Mouse (Mus musculus): ENCODE measurements at regions not wholly inside any gene's neighbourhood (a gene's known extent, or its start where the extent isn't known, plus 50 kb on each side); places are given as distances from the start of the nearest gene placed in this dataset.
A peak's percentile ranks its signal among the peaks of the same experiment; 100 is the strongest.
"Not testable (repeated sequence)": the region's sequence is repeated elsewhere in the genome, so short reads cannot be mapped to it uniquely, and the experiment has no call there.

DNA sequence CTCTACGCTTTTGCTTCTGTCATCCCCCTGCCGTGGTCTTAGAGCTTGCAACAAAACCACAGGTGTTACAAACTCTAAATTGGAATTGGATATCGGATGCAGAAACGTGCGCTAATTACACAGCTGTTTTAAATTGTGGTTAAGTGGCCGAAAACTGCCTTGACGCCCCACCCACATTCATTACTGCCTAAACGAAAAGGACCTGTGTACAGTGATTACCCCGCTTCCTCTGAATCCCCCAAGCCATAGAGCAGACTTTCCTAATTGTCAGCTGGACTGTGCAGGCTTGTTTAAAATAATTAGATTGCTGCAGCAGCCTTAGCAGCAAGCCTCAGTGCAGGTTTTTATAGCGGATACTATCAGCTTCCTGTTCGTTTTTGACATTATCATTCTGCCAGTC, 94.7 kb downstream of the Cxxc4 start:
- intact Hi-C loops (cut with DNase I) = no loop called here
- DNase-seq = no peak

DNA sequence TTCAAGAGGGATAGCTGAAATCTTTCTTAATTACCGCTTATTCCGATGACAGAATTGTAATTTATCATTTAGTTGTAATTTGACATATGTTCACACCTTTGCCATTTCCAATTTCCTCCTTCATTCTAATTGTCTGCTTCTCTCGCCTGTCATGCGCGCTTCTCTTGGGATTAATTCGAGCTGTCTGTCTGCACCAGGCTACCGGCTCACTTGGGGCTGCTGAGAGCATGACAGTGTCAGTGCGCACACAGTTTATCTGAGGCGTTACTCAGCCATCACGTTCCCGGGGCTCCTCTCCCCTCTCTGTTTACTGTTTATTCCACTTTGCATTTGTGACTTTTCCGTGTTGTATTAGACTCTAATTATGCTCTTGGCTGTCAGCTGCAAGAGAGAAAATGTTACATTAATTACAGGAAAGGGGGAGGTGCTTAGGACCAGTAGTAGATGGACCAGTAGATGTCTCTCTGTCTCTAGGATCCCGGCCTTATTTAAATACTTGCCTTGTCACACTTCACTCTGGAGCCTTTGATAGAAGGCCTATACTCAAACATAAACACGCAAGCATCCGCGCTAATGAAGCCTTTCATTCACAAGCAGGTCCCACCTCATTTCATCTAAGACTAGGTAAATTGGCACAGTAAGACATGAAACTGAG, 95.3 kb downstream of the Cxxc4 start:
- peak; percentile 3 for DNase-seq
- intact Hi-C loops (cut with DNase I) = no loop called here

DNA sequence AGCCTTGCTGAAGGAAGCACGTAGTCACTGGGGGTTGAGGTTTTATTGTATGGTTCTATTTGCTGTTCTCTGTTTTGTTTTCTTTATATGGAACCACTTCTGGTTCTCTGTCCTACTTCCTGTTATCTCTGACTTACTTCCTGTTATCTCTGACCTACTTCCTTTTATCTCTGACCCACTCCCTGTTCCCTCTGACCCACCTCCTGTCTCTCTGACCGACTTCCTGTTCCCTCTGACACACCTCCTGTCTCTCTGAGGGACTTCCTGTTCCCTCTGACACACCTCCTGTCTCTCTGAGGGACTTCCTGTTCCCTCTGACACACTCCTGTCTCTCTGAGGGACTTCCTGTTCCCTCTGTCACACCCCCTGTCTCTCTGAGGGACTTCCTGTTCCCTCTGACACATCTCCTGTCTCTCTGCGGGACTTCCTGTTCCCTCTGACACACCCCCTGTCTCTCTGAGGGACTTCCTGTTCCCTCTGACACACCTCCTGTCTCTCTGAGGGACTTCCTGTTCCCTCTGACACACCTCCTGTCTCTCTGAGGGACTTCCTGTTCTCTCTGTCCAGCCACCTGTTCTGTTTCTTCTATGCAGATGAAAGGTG, 102.9 kb downstream of the Cxxc4 start:
- intact Hi-C loops (cut with DNase I) = not testable (repeated sequence)

GRCm38 (mm10) chr3:134365948-134366347, 129.7 kb downstream of the Cxxc4 start:
- intact Hi-C loops (cut with DNase I) = no loop called here
- DNase-seq = no peak

More for the DNA sequence above, 102.9 kb downstream of the Cxxc4 start:
- DNase-seq = not testable (repeated sequence)

- intact Hi-C loops (cut with DNase I) = no loop called here
- DNase-seq = no peak
Measured at GRCm38 (mm10) chr3:134366761-134367160, 130.5 kb downstream of the Cxxc4 start.

DNA sequence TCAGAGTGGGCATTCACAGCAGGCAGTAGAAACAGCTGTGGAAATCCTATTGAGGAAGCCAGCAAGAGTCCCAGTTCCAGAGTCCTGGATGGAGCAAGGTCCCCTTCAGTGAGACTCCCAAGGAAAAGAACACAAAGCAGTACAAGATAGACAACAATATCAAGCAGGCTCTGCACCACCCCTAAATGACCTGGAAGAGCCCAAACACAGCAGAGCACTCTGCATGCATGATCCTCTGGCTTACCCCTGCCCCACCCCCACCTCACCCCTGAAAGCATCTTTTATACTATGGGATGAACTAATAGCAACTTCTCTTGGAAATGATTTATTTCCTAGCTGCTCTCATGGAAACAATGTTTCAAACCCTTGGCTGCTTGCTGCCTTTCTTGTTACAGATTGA, 132.3 kb downstream of the Cxxc4 start:
- intact Hi-C loops (cut with DNase I) = no loop called here
- no peak for DNase-seq

DNA sequence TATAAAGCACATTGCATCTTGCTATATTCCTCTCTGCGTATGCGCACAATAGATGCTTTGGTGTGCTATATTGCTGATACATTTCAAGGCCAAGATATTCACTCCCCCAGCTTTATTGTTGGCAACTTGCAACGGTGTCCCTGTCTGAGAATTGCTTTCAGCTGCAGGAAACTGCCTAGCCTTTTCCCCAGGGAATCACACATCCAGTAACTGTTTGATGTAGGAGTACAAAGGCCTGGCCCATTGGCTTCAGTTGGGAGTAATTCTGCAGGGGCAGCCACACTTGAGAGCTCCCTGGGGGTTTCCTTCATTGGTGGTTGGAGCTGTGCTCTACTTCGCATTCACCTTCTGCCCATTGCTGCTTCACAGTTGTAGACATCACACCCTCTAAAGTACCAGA, 132.8 kb downstream of the Cxxc4 start:
- DNase-seq = no peak
- intact Hi-C loops (cut with DNase I) = no loop called here

GRCm38 (mm10) chr3:134379549-134379948, 143.3 kb downstream of the Cxxc4 start:
- no peak for DNase-seq
- intact Hi-C loops (cut with DNase I) = no loop called here

DNA sequence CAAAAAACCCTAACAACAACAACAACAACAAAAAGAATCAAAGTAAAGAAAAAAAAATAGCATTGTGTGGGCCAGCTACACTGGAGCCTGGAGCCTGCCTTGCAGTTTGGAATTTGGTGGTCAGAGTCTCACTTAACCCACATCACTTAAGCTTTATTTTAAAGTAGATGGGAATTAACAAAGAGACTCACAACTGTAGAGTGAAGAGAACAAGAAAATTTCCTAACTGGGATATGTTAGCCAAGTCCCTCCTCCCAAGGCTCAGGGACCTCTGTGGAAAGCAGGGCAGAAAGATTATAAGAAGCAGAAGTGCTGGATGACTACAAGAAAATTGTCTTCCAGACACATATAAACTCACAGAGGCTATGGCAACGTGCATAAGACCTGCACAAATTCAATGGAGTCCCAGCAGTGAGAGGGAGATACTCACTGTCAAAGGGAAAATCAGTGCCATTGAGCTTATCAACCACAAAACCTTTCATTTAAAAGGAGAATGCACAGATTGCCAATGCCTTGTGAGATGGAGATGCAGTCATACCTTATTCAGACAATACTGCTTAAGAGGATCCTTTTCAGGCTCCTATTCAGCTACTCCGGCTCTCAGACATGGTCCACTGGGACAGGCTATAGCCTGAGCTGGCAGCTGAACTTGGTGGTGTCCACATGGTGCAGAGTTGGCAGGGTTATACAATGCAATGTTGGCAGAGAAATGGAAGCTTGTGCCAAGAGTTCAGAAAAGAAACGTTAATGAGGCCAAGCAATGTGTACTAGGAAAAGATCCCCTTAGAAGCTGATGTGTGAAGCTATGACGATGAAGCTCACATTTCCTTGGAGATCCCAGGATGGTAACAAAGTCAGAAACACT, 154.4 kb downstream of the Cxxc4 start:
- intact Hi-C loops (cut with DNase I) = no loop called here
- DNase-seq = peak; percentile 68

DNA sequence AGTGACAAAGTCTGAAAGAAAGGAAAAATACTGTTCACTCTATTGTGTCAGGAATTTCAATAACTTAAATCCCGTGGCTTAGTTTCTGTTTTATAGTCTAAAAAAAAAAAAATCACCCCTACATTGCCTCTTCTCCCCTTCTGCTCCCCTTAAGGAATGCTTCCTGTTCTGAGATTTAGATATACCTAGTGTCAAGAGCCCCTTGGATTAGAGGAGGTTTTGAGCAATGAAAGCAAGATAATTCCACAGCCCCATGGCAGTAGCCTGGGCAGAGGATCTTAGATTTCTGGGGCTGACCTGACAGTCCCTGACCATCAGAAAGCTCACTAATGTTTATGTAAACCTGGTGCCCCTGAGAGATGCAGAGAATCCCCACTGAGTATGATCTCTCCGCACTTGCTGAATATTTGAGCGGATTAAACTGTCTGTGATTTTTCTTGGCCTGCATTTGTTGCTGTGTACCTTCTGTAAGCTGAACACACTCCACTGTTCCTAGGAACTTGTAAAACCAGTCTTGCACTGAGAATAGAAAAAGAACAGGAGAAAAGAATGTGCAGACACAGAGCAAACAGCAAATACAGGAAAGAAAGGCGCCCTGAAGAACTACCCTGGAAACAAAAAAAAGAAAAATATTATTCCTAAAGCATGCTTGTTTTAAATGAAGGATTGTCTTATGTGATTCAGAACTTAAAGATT, 164.3 kb downstream of the Cxxc4 start:
- intact Hi-C loops (cut with DNase I) = no loop called here

GRCm38 (mm10) chr3:134415606-134416328, 179.5 kb downstream of the Cxxc4 start:
- DNase-seq = no peak
- intact Hi-C loops (cut with DNase I) = no loop called here

More for the DNA sequence above, 164.3 kb downstream of the Cxxc4 start:
- no peak for DNase-seq

- DNase-seq = no peak
- intact Hi-C loops (cut with DNase I) = no loop called here
Measured at GRCm38 (mm10) chr3:134427633-134428032, 191.3 kb downstream of the Cxxc4 start.

- DNase-seq = peak; percentile 57
- intact Hi-C loops (cut with DNase I) = no loop called here
Measured at GRCm38 (mm10) chr3:134466611-134467010, 230.3 kb downstream of the Cxxc4 start.

DNA sequence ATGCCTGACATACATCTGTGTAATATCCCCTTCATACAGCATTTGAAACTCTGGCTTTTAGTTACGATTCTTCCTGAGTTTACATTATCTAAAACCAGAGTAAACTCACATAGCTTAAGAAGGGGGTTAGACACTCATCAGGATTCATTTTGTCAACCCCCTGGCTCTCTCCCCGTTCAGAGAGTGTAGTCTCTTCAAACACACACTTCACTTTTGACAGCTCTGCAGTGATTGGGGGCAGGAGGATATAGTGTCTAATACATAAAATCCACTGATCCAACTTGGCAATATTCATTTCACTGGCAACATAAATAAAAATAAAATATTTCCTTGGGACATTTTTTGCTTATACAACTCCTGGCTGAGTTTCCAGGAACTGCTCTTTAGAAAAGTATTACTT, 251.0 kb downstream of the Cxxc4 start:
- intact Hi-C loops (cut with DNase I) = no loop called here
- no peak for DNase-seq

- DNase-seq = no peak
- intact Hi-C loops (cut with DNase I) = no loop called here
Measured at GRCm38 (mm10) chr3:134489966-134490543, 253.8 kb downstream of the Cxxc4 start.

GRCm38 (mm10) chr3:134509702-134510101, 273.4 kb downstream of the Cxxc4 start:
- intact Hi-C loops (cut with DNase I) = no loop called here
- DNase-seq = no peak

DNA sequence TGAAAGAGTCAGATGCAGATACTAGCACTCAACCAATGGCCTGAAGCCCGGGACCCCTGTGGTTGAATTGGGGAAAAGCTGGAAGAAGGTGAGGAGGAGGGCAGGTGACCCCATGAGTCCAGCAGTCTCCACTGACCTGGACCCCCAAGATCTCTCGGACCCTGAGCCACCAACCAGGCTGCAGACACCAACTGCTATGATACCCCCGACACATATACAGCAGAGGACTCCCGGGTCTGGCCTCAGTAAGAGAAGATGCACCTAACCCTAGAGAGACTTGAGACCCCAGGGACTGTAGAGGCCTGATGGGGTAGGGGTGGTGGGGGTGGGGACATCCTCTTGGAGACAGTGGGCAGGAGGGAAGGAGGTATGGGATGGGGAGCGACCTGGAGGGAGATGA, 289.5 kb downstream of the Cxxc4 start:
- DNase-seq = no peak
- intact Hi-C loops (cut with DNase I) = no loop called here

DNA sequence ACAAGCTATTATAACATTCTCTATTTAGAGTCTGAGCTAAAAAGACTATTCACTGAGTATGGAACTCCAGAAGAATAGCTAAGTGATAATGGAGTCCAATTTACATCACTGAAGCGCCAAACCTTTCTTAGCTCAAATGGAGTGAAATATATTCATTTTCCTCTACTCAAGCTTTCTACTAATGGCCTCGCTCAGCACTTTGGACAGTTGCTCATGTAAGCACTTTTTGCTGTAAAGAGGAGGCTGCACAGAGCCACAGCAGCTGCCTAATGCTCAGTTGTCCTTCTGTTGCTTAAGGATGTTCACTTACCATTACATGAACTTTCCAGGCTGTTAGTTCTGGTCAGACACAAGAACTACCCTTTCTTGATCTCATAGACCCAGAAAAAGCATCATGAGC, 268.7 kb upstream of the Tacr3 start:
- DNase-seq = no peak
- intact Hi-C loops (cut with DNase I) = no loop called here

DNA sequence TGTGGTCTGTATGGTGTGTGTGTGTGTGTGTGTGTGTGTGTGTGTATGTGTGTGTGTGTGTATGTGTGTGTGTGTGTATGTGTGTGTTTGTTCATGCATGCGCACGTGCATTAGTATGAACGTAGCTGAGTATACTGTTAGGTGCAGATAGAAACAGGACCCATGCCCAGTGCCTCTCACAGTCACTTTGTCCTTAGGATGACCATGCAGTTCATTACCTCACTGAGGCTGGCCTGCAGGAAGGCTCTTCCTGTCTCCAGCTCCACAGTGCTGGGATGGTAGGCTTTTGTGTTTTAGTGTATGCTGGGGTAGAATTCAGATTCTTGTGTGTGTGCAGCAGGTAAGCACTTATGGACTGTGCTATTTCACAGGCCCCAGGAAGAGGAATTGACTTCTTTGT, 250.0 kb upstream of the Tacr3 start:
- no peak for DNase-seq

DNA sequence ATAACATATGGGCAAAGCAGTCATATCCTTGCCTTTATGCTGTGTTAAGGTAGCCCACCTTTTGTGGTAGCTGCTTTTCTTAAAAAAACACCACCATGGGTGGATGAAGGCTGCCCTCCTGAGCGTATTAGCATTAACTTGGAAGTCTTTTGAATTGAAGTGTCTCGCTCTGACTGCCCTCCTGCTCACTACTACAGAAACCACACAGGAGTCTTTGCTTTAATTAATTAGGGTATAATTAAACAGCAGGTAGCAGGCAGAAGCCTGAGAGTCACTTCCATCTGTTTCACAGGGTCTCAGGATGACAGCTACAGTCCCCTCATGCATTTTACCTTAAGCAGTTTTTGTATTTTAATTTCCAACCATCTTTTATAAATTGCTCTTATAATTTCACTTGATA, 240.2 kb upstream of the Tacr3 start:
- DNase-seq = no peak
- intact Hi-C loops (cut with DNase I) = no loop called here

More for the DNA sequence above, 250.0 kb upstream of the Tacr3 start:
- intact Hi-C loops (cut with DNase I) = no loop called here

All from left cerebral cortex, postnatal 4 days (tissue).